Mouse (Mus musculus) heart, embryonic 12.5 days (tissue): ENCODE measurements at regions not wholly inside any gene's neighbourhood (a gene's known extent, or its start where the extent isn't known, plus 50 kb on each side); places are given as distances from the start of the nearest gene placed in this dataset.

Source experiments
- ATAC-seq: fragments of 200-750 bp; cut with Nextera tagmentation; 2 replicates; pipeline ENCODE4 v1.8.0; 2017; ENCODE audit warnings: moderate TSS enrichment, moderate library complexity; ENCODE audit not compliant: insufficient number of reproducible peaks, low FRiP score
- H3K27ac ChIP-seq: fragments of 300-500 bp; sonication (generic); 2 replicates; pipeline ENCODE4 v1.5.1; 2016; ENCODE audit warnings: mild to moderate bottlenecking, moderate library complexity; ENCODE audit not compliant: poor library complexity, severe bottlenecking
- H3K27me3 ChIP-seq: fragments of 300-500 bp; sonication (generic); replicated peaks from 2 replicates; pipeline ENCODE4 v1.6.1; 2016; ENCODE audit warnings: mild to moderate bottlenecking, moderate library complexity
- H3K36me3 ChIP-seq: fragments of 300-500 bp; sonication (generic); 2 replicates; pipeline ENCODE4 v1.6.1; 2016; ENCODE audit warnings: mild to moderate bottlenecking, moderate library complexity
- H3K4me1 ChIP-seq: fragments of 300-500 bp; sonication (generic); replicated peaks from 2 replicates; pipeline ENCODE4 v1.6.1; 2016; ENCODE audit warnings: mild to moderate bottlenecking
- H3K4me2 ChIP-seq: fragments of 300-500 bp; sonication (generic); 2 replicates; pipeline ENCODE4 v1.6.1; 2016; ENCODE audit warnings: mild to moderate bottlenecking, moderate library complexity
- H3K4me3 ChIP-seq: fragments of 300-500 bp; sonication (generic); 2 replicates; pipeline ENCODE4 v1.5.1; 2016; ENCODE audit warnings: mild to moderate bottlenecking
- H3K9ac ChIP-seq: fragments of 300-500 bp; sonication (generic); 2 replicates; pipeline ENCODE4 v1.6.1; 2016; ENCODE audit warnings: mild to moderate bottlenecking, moderate library complexity
- H3K9me3 ChIP-seq: fragments of 300-500 bp; sonication (generic); replicated peaks from 2 replicates; pipeline ENCODE4 v1.6.1; 2016; ENCODE audit warnings: mild to moderate bottlenecking, moderate library complexity
- WGBS: fragments of 180-500 bp; shearing (Covaris S2); methylation state at CpG from one replicate; pipeline ENCODE4 v1.1.7; 2016; 5-methylcytosine and 5-hydroxymethylcytosine counted together

DNA sequence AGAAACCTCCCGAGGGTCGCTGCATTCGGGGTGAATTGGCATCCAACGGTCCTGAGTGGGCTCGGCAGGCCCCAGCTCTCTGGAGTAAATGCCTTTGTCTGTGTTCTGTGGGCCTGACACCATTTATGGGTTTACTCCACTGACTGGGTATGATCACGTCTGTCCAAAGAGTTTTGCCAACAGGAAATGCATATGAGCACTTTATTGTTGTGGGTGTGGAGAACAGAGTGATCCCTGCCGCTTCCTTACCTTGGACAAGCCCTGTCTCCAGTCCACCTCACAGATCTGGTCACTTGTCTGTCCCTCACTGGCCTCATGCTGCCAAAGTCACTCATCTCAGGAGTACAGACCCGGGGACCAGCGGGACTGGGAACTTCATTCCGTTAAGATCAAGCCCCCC, 91.6 kb upstream of the Haao start:
- H3K9ac ChIP-seq, result no peak overlapping the region
- no peak overlapping the region for H3K4me3 ChIP-seq
- 74% methylated on average over 10 of the region's 10 CpGs for WGBS
- H3K4me1 ChIP-seq, result no peaks in the 10 kb centered on the region
- no peaks in the 10 kb centered on the region for H3K27me3 ChIP-seq
- no peak for ATAC-seq
- no peaks in the 10 kb centered on the region for H3K9me3 ChIP-seq
- H3K4me2 ChIP-seq, result no peak overlapping the region
- H3K27ac ChIP-seq, result no peak overlapping the region
- H3K36me3 ChIP-seq, result no peaks in the 10 kb centered on the region

DNA sequence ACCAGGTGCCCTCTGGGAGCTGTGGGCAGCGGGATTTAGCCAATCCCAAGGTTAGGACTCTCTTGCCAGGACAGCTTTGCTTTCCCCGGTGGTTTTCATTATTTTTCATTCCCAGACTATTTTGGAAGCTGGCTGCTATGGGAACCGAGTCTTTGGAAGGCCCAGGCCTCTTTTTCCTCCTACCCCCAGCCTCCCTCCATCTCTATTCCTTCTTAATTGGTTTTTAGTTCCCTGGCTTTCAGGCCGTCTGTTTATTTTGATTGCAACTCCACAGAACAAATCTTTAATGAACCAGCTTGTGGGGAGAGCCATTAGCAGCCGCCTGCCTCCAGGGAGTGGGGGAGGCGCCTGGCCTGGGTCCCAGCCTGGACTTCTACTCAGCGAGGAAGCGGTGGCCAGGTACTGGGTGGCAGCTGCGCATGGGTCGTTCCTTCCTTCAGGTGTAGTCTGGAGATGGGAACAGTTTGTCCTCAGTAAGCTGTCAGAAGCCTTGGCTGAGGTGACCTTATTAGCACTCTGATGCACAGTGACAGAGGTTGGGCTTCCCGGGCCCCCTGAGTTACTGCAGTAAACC, 91.0 kb upstream of the Haao start:
- Histone ChIP-seq H3K4me1 (no peaks in the 10 kb centered on the region), H3K27me3 (no peaks in the 10 kb centered on the region), H3K9ac (no peak overlapping the region), H3K4me3 (no peak overlapping the region), H3K9me3 (no peaks in the 10 kb centered on the region), H3K36me3 (no peaks in the 10 kb centered on the region), H3K27ac (no peak overlapping the region), H3K4me2 (no peak overlapping the region)
- ATAC-seq, result 0 out of 2 replicates have a peak, but pooled peaks have one; percentile 14
- 56% methylated on average over 11 of the region's 11 CpGs for whole genome bisulfite sequencing

DNA sequence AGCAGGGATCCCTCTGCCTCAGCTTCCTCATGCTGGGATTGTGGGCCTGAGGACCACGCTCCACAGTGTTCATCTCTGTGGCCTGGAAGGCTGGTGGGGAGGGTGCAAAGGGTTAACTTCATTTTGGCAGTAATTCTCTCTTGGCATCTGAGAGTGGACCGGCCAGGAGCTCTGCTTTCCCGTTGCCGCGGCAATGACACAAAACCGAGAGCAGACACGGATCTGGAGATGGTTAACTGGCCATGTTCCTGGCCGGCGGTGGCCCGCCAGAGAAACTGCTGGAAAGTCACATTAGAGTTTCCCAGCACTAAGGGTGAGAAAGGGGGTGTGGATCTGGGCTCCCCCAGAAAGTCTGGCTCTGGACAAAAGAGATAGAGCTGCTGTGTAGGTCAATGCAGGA, 89.8 kb upstream of the Haao start:
- H3K9me3 ChIP-seq, result no peaks in the 10 kb centered on the region
- H3K4me3 ChIP-seq, result no peak overlapping the region
- no peak overlapping the region for H3K4me2 ChIP-seq
- H3K36me3 ChIP-seq, result no peaks in the 10 kb centered on the region
- H3K9ac ChIP-seq, result no peak overlapping the region
- 0 out of 2 replicates have a peak, but pooled peaks have one; percentile 5 for ATAC-seq
- H3K27me3 ChIP-seq, result no peaks in the 10 kb centered on the region
- no peak overlapping the region for H3K27ac ChIP-seq
- H3K4me1 ChIP-seq, result no peaks in the 10 kb centered on the region
- WGBS, result 44% methylated on average over 10 of the region's 10 CpGs

DNA sequence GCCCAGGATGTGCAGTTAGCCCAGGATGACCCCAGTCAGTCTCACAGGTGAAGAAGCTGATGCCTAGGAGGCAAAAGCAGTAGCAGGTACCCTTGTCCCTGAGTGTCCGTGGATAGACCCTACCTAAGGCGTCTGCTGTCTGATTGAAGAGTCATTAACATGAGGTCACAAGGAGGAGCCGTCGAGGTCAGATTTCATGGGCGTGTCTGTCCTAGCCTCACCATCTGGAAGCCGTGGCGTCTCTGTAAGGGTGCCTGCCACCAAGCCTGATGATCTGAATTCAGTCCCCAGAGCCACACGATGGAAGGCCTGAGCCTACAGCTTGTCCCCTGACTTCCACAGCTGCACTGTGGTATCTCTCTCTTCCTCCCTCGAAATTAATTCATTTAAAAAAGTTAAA, 88.9 kb upstream of the Haao start:
- Histone ChIP-seq H3K4me2 (no peak overlapping the region), H3K9me3 (no peaks in the 10 kb centered on the region), H3K9ac (no peak overlapping the region), H3K4me1 (no peaks in the 10 kb centered on the region), H3K27ac (no peak overlapping the region), H3K36me3 (no peaks in the 10 kb centered on the region), H3K4me3 (no peak overlapping the region), H3K27me3 (no peaks in the 10 kb centered on the region)
- 66% methylated on average over 9 of the region's 9 CpGs for WGBS
- no peak for ATAC-seq

DNA sequence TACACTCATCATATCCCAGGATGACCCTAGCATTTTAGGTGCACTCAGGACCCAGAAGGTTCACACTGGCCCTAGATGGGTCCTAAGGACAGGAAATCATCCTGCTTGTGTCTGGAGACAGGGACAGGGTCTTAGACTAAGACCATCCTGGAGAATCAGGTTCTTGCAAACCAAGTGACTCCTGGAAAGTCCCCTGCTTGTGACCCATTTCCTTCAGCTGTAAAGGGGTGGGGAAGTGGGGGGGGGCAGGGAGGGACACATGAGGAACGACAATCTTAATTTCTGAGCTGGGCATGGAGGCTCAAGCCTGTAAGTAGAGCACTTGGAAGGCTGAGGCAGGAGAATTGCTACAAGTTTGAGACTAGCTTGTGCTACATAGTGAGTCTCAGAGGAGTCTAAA, 88.2 kb upstream of the Haao start:
- H3K27ac ChIP-seq, result no peak overlapping the region
- no peaks in the 10 kb centered on the region for H3K4me1 ChIP-seq
- H3K9me3 ChIP-seq, result no peaks in the 10 kb centered on the region
- no peaks in the 10 kb centered on the region for H3K27me3 ChIP-seq
- no peak for ATAC-seq
- no peak overlapping the region for H3K9ac ChIP-seq
- no peaks in the 10 kb centered on the region for H3K36me3 ChIP-seq
- 65% methylated on average over 1 of the region's 1 CpGs for WGBS
- no peak overlapping the region for H3K4me3 ChIP-seq
- no peak overlapping the region for H3K4me2 ChIP-seq

DNA sequence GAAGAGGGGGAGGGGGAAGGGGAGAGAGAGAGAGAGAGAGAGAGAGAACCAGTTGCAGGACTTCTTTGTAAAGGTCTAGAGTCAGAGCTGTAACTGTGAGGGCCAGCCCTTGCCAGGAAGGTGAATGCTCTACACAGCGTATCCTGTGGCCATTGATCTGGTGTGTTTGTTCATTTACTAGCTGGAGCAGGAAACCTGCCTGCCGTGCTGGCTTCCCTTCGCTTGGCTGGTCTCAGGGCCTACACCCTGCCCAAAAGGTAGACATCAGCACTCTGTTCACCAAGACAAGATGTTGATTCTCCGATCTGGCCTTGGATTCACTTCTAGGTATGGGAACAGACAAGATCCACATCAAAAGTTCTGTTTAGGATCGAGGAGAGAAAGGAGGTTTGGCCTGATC, 87.5 kb upstream of the Haao start:
- Histone ChIP-seq H3K9me3 (no peaks in the 10 kb centered on the region), H3K27ac (no peak overlapping the region), H3K27me3 (no peaks in the 10 kb centered on the region), H3K9ac (no peak overlapping the region), H3K4me2 (no peak overlapping the region), H3K4me3 (no peak overlapping the region), H3K4me1 (no peaks in the 10 kb centered on the region), H3K36me3 (no peaks in the 10 kb centered on the region)
- 72% methylated on average over 5 of the region's 5 CpGs for WGBS
- no peak for ATAC-seq

DNA sequence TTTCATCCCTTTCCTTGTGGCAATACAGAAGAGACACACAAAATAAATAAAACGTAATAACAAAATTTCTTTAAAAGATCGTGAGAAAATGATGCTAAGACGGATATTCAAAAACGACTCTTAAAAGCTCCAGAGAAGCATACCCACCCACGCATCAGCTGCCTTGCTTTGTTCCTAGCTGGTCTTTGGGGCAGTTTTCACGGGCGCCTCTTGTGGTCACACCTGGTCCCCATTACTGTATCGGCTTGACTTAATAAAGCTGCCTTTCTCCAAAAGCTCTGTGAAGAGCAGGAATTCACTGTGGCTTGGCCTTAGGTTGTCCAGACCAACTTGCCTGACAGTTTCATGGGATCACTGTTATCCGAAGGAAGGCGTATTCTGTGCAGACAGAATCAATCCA, 86.0 kb upstream of the Haao start:
- Histone ChIP-seq H3K4me3 (no peak overlapping the region), H3K27ac (no peak overlapping the region), H3K9ac (no peak overlapping the region), H3K4me2 (no peak overlapping the region), H3K9me3 (no peaks in the 10 kb centered on the region), H3K36me3 (no peaks in the 10 kb centered on the region), H3K27me3 (no peaks in the 10 kb centered on the region), H3K4me1 (no peaks in the 10 kb centered on the region)
- 80% methylated on average over 10 of the region's 10 CpGs for WGBS
- no peak for ATAC-seq

DNA sequence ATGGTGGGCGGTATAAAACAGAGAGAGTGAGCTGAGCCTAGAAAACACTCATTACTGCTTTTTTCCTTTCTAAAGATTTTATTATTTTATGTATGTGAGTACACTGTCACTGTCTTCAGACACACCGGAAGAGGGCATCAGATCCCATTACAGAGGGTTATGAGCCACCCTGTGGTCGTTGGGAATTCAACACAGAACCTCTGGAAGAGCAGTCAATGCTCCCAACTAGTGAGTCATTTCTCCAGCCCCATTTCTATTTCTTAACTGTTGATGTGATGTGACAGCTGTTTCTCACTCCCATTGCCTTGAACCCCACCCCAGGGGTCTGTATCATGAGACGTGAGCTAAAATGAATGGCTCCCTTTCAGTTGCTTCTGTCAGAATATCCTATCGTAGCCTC, 82.6 kb upstream of the Haao start:
- no peaks in the 10 kb centered on the region for H3K9me3 ChIP-seq
- H3K4me1 ChIP-seq, result 0 out of 2 replicates have a peak, but pooled peaks cover 6% of the 10 kb centered on the region
- no peak overlapping the region for H3K9ac ChIP-seq
- no peaks in the 10 kb centered on the region for H3K27me3 ChIP-seq
- no peak for ATAC-seq
- no peak overlapping the region for H3K27ac ChIP-seq
- 77% methylated on average over 5 of the region's 5 CpGs for WGBS
- H3K36me3 ChIP-seq, result no peaks in the 10 kb centered on the region
- H3K4me3 ChIP-seq, result no peak overlapping the region
- no peak overlapping the region for H3K4me2 ChIP-seq

DNA sequence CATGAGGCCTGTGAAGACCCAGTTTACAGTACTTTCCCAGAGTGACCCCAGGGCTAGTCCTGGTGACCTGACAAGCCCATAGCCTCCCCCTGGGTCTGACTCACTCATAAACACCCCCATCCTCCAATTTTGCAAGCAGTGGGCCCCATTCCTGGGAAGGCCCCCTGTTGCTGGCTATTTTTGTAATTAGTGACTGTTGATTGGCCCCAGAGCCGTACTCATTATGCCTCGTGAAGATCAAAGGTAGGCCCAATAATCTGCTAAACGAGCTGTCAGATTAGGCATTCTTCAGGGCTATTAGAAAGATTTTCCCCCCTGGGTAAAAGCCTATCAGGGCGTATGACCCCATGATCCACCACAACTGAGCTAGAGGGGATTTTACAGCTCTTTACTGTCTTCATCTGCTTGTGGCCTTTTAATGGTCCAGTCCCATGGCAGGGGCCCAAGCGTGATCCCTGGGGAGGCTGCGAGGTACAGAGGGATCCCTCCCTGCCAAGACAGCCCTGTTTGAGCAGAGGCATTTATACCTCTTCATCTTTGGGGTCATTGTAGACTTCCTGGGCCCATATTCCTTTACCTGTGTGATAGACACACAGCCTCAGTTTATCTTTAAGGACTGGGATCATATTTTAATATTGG, 80.1 kb upstream of the Haao start:
- Histone ChIP-seq H3K4me2 (no peak overlapping the region), H3K9me3 (no peaks in the 10 kb centered on the region), H3K9ac (no peak overlapping the region), H3K4me1 (peaks cover 13% of the 10 kb centered on the region), H3K36me3 (no peaks in the 10 kb centered on the region), H3K27me3 (no peaks in the 10 kb centered on the region), H3K4me3 (no peak overlapping the region), H3K27ac (no peak overlapping the region)
- no peak for ATAC-seq
- WGBS, result 48% methylated on average over 6 of the region's 6 CpGs

DNA sequence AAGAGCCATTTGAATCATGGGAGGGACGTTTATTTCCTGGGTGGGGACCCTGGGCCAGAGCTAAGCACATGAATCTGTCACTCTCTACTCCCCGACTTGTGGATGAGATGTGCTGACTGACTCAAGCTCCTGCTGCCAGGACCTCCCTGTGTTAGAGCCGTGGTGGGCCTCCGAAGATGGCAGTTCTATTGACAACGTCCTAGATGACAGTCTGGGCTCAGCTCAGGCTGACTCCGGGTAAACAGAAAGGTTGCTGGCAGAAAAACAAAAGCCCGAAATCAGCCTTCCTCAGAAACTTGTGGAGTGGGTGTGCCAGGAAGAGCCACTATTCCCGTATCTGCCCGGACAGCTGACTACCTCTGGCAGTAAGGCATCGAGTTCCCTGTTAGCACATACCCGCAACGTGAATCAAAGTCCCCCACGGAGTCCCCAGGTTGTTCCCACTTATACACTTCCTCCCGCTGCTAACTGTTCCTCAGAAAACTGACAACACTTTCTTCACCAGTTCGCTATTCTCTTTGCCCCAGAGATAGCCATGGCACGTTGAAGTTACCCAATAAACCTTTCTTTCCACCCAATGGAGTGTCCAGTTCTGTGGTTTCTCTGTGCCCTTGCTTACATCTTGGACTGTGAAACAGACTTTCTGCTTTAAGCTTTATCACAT, 76.6 kb upstream of the Haao start:
- H3K4me1 ChIP-seq, result peaks cover 26% of the 10 kb centered on the region
- 52% methylated on average over 16 of the region's 16 CpGs for WGBS
- no peak for ATAC-seq
- no peak overlapping the region for H3K27ac ChIP-seq
- H3K9me3 ChIP-seq, result no peaks in the 10 kb centered on the region
- no peak overlapping the region for H3K4me3 ChIP-seq
- no peaks in the 10 kb centered on the region for H3K27me3 ChIP-seq
- no peak overlapping the region for H3K9ac ChIP-seq
- no peaks in the 10 kb centered on the region for H3K36me3 ChIP-seq
- H3K4me2 ChIP-seq, result no peak overlapping the region

DNA sequence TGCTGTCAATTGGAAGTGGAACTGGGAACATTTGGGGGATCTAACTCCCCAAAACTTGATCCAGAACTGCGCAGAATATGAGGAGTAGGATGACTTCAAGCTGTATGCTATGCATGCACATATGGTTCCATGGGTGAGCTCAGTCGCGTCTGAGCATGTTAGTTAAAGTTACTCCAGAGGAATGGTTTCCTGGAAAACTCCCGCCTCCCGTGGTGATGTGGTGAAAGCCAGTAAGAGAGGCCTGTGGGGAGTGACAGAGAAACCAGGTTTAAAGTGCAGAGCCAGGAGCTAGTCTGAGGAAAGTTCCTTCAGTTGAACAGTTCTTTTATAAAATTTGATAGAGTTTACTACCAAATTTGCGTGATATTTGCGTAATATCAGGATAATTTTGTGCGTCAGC, 73.1 kb upstream of the Haao start:
- H3K9me3 ChIP-seq, result no peaks in the 10 kb centered on the region
- peaks cover 46% of the 10 kb centered on the region for H3K4me1 ChIP-seq
- ATAC-seq, result no peak

More for the DNA sequence above, 73.1 kb upstream of the Haao start:
- H3K27ac ChIP-seq, result no peak overlapping the region
- H3K9ac ChIP-seq, result no peak overlapping the region
- 65% methylated on average over 8 of the region's 8 CpGs for WGBS
- H3K27me3 ChIP-seq, result no peaks in the 10 kb centered on the region
- no peak overlapping the region for H3K4me2 ChIP-seq
- H3K36me3 ChIP-seq, result no peaks in the 10 kb centered on the region
- H3K4me3 ChIP-seq, result no peak overlapping the region
